Mouse (Mus musculus) stomach, postnatal 0 days (tissue): ENCODE results near the gene Dmkn.

Experiments used
- CTCF ChIP-seq: IDR thresholded peaks from 2 replicates; pipeline ENCODE4 v1.5.1; 2016; ENCODE audit warnings: antibody characterized with exemption, low read depth, mild to moderate bottlenecking, moderate library complexity
- EP300 ChIP-seq: optimal IDR thresholded peaks from 2 replicates; pipeline ENCODE3; 2016; ENCODE audit warnings: antibody characterized with exemption

GRCm38 (mm10) chr7:30763456-30763855 lies at the start of gene Dmkn:
- TF ChIP-seq CTCF (no peak), EP300 (no peak)
